ENCODE assay signal across 20 mouse cellular contexts in the genomic region with DNA sequence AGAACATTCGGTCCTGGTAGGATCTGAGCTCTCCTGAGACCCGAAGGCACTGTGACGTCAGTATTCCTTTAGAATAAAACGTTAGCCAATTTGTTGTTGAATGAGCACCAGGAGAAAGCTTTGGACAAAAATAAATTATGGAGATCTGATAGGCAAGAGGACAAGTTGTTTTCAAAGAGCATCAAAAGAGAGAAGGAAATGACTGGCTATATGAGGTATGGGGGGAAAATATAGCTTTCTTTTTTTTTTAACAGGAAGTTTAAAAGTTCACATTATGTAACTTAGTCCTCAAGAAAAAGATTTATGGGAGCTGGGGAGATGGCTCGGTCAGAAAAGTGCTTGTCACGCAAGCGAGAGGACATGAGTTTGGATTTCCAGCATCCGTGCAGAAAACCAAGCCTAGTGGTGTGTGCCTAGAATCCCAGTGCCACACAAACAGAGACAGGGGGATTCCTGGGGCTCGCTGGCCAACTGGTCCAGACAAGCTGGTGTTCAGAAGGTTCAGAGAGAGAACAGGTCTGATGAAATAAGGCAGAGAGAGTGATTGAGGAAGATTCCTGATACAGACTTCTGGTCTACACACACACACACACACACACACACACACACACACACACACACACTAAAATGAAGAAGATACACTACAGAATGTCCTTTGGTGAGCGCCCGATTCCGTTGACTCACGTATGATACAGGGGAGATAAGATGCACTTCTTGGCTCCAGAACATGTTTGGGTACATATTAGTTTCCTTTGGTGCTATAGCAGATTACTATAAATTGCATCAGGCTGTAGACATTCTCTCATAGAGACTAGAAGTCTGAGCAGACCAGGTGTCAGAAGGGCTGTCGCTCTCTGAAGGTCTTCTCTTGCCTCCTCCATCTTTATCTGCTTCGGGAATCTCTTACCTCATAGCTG. TPM values are rescaled to one million over a fixed set of nuclear protein-coding genes. Genes with fewer than 3 reads are reported as not detected.
DNase-seq lines count a peak whose midpoint lies in the region; ATAC-seq lines count a peak whose summit lies in the region.
"Had no signal": no experiment of that assay in that cellular context is flagged by ENCODE, and none has a peak within 500 bp of the region (broad histone marks: within the 10 kb centered on the region; RNA-seq: fewer than 3 reads in every experiment).

No protein-coding gene starts in this region.

- peak; percentile 58 for ATAC-seq in common myeloid progenitor, adult 5-6 weeks (replicated peaks; ENCODE audit: low read depth, poor library complexity, severe bottlenecking)
- ATAC-seq: forebrain, embryonic 13.5 days; hindbrain, embryonic 16.5 days; intestine, postnatal 0 days; liver, embryonic 12.5 days had no signal

- DNase-seq in kidney, adult 8-10 months: peak; percentile 13 to 18
- DNase-seq in kidney, adult 18-20 months: no peak
- DNase-seq in 416B (ENCODE audit: low read depth): peak; percentile 23
- peak; percentile 15 for DNase-seq in kidney, postnatal 14 days
- DNase-seq in embryo, embryonic 10 days (ENCODE audit: low spot score): no peak
- DNase-seq in urinary bladder, postnatal 10 days (ENCODE audit: low spot score): no peak
- no peak for DNase-seq in spleen, postnatal 10 days (ENCODE audit: low spot score in 2 of 2)
- DNase-seq: cerebellum, adult 11-12 months; cerebellum, postnatal 36 days; gastrocnemius, postnatal 10 days; heart, adult 18-20 months; heart, postnatal 4 days; left cerebral cortex, postnatal 4 days; lung, embryonic 14.5 days; spleen, adult 18-20 months had no signal

RNA-seq across cellular contexts. Expression of a gene that starts 25.5 kb away (rescaled TPM):
- 5.2 and 5.3 TPM in 2 replicates for total RNA-seq in common myeloid progenitor, adult 5-6 weeks (2017)

RNA-seq across cellular contexts. Expression of a gene that starts 38.1 kb away (rescaled TPM):
- 12.1 and 17.4 TPM in 2 replicates for total RNA-seq in common myeloid progenitor, adult 5-6 weeks (2017)

RNA-seq across cellular contexts. Expression of a gene that starts 54.9 kb away (rescaled TPM):
- total RNA-seq in common myeloid progenitor, adult 5-6 weeks (2017): 6.1 and 19.6 TPM in 2 replicates

Comparison
In these comparisons a context has a peak if more than half of its experiments do, and no peak if none do; other contexts are left out.
1. DNase-seq: peak in kidney, adult 8-10 months (2 of 2), 416B (single experiment) and kidney, postnatal 14 days (single experiment); none in kidney, adult 18-20 months (single experiment), embryo, embryonic 10 days (single experiment), urinary bladder, postnatal 10 days (single experiment) and spleen, postnatal 10 days (0 of 2).